Mouse (Mus musculus): ENCODE results near the gene Actl7a. TPM values are rescaled to one million over a fixed set of nuclear protein-coding genes. Genes with fewer than 3 reads are reported as not detected.

Actl7a gene
- total RNA-seq, 2 experiments from 2014 or later = not detected

GRCm38 (mm10) chr4:56757693-56758092 lies 14.5 kb downstream of the Actl7a start:
- no peak for DNase-seq

- peak; percentile 54 to 72 for DNase-seq
These were observed 24.7 kb downstream of the Actl7a start for GRCm38 (mm10) chr4:56767861-56768284.

GRCm38 (mm10) chr4:56768913-56769312 lies 25.7 kb downstream of the Actl7a start:
- DNase-seq = peak; percentile 63 to 64

- no peak for DNase-seq
These were observed 27.9 kb downstream of the Actl7a start for GRCm38 (mm10) chr4:56771065-56771464.

GRCm38 (mm10) chr4:56791373-56791772 lies 48.2 kb downstream of the Actl7a start:
- DNase-seq = no peak

Other genes starting within 250 kb of the Actl7a start
- not detected for gene Gm26657, start 3.3 kb upstream of the Actl7a start, total RNA-seq (2021)
- gene Actl7b, start 2.0 kb upstream of the Actl7a start, total RNA-seq (2021) = not detected
- gene Elp1, start 58.9 kb downstream of the Actl7a start, total RNA-seq (2021) = 10 to 100 TPM; 19.7 to 22.1 TPM
- gene Fam206a, start 58.9 kb downstream of the Actl7a start, total RNA-seq (2021) = 1 to 10 TPM; 1.8 to 1.9 TPM
- 10 to 100 TPM; 24.8 to 37.8 TPM for gene Ctnnal1, start 121.8 kb downstream of the Actl7a start, total RNA-seq (2021)
- 10 to 100 TPM; 81.5 to 86.2 TPM for gene Tmem245, start 204.0 kb downstream of the Actl7a start, total RNA-seq (2021)
- gene Frrs1l, start 247.0 kb downstream of the Actl7a start, total RNA-seq (2021) = under 1 TPM in 1 of 2 experiments, not detected in 1; 0.08 TPM